Mouse (Mus musculus): ENCODE measurements around the gene Pcnx3. TPM values are rescaled to one million over a fixed set of nuclear protein-coding genes. Genes with fewer than 3 reads are reported as not detected.

Gene Pcnx3
- polyA plus RNA-seq, 1 experiment from 2014 or later: 8.9 TPM

DNA sequence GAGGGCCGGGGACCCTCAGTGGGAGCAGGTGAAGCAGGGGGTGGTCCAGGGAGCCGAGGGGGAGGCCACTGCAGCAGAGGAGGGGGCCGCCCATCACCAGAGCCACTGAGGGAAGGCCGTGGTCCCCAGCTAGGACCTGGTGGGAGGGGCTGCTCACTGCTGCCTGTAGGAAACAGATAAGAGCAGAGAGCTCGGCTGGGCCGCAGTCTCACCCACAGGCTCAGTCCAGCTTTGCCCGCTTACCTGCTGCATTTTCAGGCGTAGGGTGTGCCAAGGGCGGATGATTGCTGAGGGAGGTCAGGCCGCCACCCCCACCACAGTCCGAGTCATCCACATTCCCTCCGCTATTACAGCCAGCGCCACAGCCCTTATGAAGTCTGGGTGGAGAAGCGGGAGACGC lies 23.2 kb downstream of the Pcnx3 start:
- no peaks in the 10 kb centered on the region for H3K27me3 ChIP-seq
- H3K4me1 ChIP-seq (replicated peaks): peaks cover 27% of the 10 kb centered on the region
- H3K4me3 ChIP-seq: no peak overlapping the region
- H3K27ac ChIP-seq: no peak overlapping the region
- H3K9me3 ChIP-seq (replicated peaks): no peaks in the 10 kb centered on the region
- no peak for ATAC-seq (replicated peaks; ENCODE audit: insufficient number of reproducible peaks, insufficient read depth, low FRiP score, low read depth)
- WGBS: 74% methylated on average over 15 of the region's 15 CpGs
- no peak overlapping the region for H3K4me2 ChIP-seq
- H3K9ac ChIP-seq: no peak overlapping the region
- H3K36me3 ChIP-seq: peaks cover 38% of the 10 kb centered on the region

DNA sequence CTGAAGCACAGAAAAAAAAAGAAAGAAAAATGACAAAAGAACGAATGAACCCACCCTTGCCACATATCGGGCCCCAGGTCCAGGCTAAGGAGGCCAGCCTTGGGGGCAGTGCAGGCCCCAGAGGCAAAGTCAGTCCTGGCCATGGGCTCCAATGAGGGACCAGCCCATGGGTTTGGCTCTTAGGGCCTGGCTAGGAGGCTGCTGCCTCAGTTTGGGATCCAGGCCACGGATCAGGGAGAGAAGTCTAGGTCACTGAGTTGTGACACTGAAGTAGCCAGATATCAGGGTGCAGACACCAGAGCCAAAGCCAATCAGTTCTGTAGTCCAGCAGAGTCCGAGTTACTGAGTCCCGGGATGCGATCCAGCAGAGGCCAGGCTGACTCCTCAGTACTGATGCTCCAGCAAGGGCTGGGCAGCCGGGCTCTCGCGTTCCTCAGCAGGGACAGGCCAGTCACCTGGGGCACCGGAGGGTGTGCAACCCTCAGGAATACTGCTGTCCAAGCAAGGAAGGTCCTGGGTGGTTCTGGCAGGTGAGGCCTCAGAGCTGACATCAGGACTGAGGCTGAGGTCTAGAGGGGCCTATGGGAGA lies 23.9 kb downstream of the Pcnx3 start:
- H3K4me1 ChIP-seq (replicated peaks): peaks cover 27% of the 10 kb centered on the region
- no peak overlapping the region for H3K27ac ChIP-seq
- H3K27me3 ChIP-seq: no peaks in the 10 kb centered on the region
- H3K4me3 ChIP-seq: no peak overlapping the region
- H3K4me2 ChIP-seq: no peak overlapping the region
- 90% methylated on average over 10 of the region's 10 CpGs for whole genome bisulfite sequencing
- no peak overlapping the region for H3K9ac ChIP-seq
- H3K9me3 ChIP-seq (replicated peaks): no peaks in the 10 kb centered on the region
- ATAC-seq (replicated peaks; ENCODE audit: insufficient number of reproducible peaks, insufficient read depth, low FRiP score, low read depth): no peak
- H3K36me3 ChIP-seq: peaks cover 33% of the 10 kb centered on the region

DNA sequence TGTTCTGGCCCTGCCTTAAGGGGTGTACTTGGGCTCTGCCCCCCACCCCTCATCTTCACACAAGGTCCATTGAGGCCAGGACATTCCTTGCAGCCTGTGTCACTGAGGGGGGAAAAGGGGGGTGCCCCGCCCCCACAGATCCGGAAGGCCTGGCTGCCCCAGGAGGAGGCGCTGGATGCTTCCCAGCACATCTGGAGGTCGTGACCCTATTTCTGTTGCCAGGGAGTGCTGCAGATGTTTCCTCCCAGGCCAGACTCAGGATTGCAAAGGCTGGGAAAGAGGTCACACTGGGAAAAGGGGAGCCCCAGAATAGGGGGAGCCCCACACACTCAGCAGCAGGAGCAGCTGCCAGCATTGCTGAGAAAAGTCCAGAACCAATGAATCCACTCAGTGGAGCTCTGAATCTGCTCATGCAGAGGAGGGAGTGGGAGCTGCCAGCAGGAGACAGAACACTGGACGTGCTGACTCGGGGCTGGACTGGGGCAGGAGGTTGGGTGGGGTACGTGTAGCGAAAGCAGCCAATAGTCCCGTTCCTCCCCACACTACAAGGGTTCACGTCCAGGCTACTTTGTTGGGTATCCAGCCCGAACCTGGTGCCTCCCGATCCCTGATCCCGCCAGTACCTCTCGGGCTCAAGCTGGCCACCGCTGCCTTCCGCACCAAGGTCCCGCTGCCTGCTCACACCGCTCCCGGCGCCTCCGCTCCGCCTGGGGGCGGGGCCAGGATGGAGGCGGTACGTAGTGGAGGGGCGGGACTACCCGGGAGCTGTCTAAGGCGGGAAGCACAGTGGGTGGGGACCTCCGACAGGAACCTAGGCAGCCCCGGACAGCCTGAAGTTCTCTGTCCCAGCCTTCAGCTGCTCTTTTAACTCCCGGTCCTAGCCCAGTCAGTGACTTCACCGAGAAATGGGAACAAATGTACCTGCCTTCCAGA lies 25.5 kb downstream of the Pcnx3 start, which contains the start of gene Sipa1:
TSS of gene Sipa1 (minus strand) at position 727 of the 933 bp plus-strand sequence.
- Histone ChIP-seq H3K27me3 (no peaks in the 10 kb centered on the region), H3K9me3 (replicated peaks) (no peaks in the 10 kb centered on the region), H3K4me3 (peak within 1 kb of the TSS; percentile 60), H3K36me3 (peaks cover 29% of the 10 kb centered on the region), H3K4me1 (replicated peaks) (peaks cover 27% of the 10 kb centered on the region), H3K4me2 (peak within 1 kb of the TSS; percentile 56), H3K27ac (peak within 1 kb of the TSS; percentile 89), H3K9ac (peak within 1 kb of the TSS; percentile 61)
- WGBS: 2% methylated on average over 32 of the region's 32 CpGs
- ATAC-seq (replicated peaks; ENCODE audit: insufficient number of reproducible peaks, insufficient read depth, low FRiP score, low read depth): peak; percentile 93

DNA sequence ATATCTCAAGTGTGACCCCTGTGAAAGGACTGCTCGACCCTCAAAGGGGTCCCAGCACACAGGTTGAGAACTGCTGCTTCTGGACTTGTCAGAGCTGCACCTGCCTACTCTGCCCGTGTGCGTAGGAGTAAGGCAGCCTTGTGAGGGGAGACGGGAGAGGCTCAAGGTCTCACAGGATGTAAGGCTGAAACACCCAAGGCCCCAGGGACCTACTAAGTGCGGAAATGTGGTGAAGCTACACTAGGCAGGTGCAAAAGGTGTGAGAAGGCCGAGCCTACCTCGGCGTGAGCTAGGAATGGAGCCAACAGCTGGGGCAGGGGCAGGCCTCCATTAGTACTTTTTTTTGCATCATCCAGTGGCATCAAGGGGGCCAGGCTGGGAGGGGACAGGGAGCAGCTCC lies 26.4 kb downstream of the Pcnx3 start:
- 63% methylated on average over 8 of the region's 8 CpGs for WGBS
- no peaks in the 10 kb centered on the region for H3K9me3 ChIP-seq (replicated peaks)
- H3K27ac ChIP-seq: peak overlapping the region; percentile 89
- H3K4me1 ChIP-seq (replicated peaks): peaks cover 27% of the 10 kb centered on the region
- no peak for ATAC-seq (replicated peaks; ENCODE audit: insufficient number of reproducible peaks, insufficient read depth, low FRiP score, low read depth)
- H3K36me3 ChIP-seq: peaks cover 27% of the 10 kb centered on the region
- no peaks in the 10 kb centered on the region for H3K27me3 ChIP-seq
- H3K9ac ChIP-seq: peak overlapping the region; percentile 61
- H3K4me2 ChIP-seq: peak overlapping the region; percentile 56
- peak overlapping the region; percentile 60 for H3K4me3 ChIP-seq

DNA sequence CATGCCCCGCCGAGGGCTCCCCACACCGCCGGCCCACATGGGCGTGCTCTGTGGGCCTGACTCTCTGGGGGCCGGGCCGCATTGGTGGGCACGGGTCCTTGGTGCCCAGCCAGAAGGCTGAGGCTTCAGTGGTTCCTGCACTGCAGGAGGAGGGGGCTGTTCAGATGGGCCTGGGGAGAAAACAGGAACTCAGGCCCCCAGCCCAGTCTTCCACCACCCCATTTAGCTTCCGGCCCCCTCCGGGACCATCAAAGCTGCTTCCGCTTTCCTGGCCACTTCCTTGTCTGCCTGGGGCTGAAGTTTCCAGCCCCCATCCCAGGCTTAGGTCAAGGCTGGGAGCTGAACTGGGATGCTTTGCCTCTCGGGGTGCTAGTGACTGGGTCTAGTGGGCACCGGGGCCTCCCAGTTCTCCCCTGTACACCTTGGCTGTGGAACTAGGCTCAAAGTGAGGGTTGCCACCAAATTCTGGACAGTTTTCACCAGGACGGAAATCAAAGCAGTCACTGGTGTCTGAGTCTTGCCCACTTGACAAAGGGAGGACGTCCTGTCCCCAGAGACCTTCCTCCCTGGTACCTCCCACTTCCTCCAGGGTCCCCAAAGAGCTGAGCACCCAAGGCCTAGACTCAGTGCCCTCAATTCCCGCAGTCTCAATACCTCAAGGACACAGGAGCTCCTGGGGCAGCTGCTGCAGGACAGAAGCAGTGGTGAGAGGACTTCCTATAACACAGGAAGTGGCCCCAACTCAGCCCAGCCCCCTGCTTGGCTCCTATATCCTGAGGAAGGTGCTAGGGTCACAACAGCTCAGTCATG lies 27.6 kb downstream of the Pcnx3 start:
- WGBS: 67% methylated on average over 16 of the region's 16 CpGs
- peaks cover 1% of the 10 kb centered on the region for H3K27me3 ChIP-seq
- peaks cover 27% of the 10 kb centered on the region for H3K4me1 ChIP-seq (replicated peaks)
- no peak for ATAC-seq (replicated peaks; ENCODE audit: insufficient number of reproducible peaks, insufficient read depth, low FRiP score, low read depth)
- peak overlapping the region; percentile 35; the same call in 1 of the 2 replicates for H3K9ac ChIP-seq
- H3K4me3 ChIP-seq: peak overlapping the region; percentile 36
- peaks cover 20% of the 10 kb centered on the region for H3K36me3 ChIP-seq
- peak overlapping the region; percentile 89 for H3K27ac ChIP-seq
- H3K4me2 ChIP-seq: peak overlapping the region; percentile 56
- no peaks in the 10 kb centered on the region for H3K9me3 ChIP-seq (replicated peaks)

DNA sequence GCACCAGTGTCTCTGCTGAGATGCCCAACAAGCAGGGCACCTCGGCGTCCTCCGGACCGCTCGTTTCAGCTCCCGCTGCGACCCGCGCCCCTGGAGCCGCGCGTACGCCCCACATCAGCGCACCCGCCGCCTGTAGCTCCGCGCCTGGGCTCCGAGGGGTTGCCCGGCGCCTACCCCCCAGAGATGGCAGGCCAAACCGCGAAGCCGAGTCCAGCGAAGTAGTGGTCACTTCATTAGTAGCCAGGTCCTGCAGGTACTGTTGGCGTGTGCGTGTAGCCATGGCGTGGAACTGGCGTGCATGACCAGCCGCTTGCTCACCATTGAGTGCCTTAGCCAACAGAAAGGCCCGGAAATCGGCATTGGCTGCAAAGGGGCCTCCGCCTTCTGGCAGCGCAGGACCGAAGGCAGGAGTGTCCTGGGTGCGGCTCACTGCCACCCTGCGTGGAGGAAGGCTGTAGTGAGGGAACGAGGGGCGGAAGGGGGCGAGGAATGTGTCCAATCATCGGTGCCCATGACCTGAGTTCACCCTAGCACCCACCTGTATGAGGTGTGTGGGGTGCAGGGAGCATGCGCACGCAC lies 33.9 kb downstream of the Pcnx3 start:
- 0 out of 2 replicates have a peak, but pooled peaks have one; percentile 19 for ATAC-seq (replicated peaks; ENCODE audit: insufficient number of reproducible peaks, insufficient read depth, low FRiP score, low read depth)
- Histone ChIP-seq H3K9ac (no peak overlapping the region; the same call in 1 of the 2 replicates), H3K9me3 (replicated peaks) (no peaks in the 10 kb centered on the region), H3K27me3 (peaks cover 19% of the 10 kb centered on the region), H3K4me2 (peak overlapping the region; percentile 68), H3K4me1 (replicated peaks) (peaks cover 14% of the 10 kb centered on the region), H3K4me3 (peak overlapping the region; percentile 46), H3K27ac (no peak overlapping the region), H3K36me3 (peaks cover 42% of the 10 kb centered on the region)
- 34% methylated on average over 43 of the region's 43 CpGs for WGBS

DNA sequence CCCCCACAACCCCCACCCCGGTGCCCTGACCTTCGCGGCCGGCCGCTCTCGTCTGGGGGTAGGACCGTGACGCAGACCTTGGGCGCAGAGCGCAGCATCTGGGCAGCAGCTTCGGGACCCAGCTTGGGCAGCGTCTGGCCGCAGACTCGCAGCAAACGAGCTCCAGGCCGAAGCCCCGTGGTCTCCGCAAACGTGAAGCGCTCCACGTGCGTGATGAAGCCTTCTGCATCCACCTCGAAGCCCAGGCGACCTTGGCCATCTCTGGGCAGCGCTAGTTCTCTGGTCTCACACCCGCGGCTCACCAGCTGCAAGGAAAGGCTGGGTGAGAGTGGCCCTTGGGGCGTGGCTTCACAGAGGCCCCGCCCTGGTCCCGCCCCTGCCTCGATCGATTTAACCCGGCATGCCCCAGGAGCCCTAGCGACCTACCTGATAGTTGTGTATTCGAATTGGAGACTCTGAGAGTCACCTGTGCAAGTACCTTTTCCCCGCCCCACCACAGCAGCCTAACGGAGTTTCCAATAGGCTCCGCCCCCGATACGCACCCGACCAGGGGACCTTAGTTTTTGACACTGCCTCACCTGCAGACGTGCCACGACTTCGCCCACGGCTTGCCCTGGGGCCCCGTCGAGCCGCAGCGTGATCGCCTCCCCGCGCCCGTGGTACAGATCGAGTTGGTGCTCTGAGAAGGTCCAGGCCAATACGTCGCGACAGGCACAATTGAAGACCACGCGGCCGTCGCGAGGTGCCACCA lies 34.6 kb downstream of the Pcnx3 start:
- Histone ChIP-seq H3K4me1 (replicated peaks) (peaks cover 21% of the 10 kb centered on the region), H3K9ac (peak overlapping the region; percentile 9; the same call in 1 of the 2 replicates), H3K9me3 (replicated peaks) (no peaks in the 10 kb centered on the region), H3K27ac (no peak overlapping the region), H3K4me2 (peak overlapping the region; percentile 68), H3K4me3 (peak overlapping the region; percentile 46), H3K36me3 (peaks cover 42% of the 10 kb centered on the region), H3K27me3 (peaks cover 19% of the 10 kb centered on the region)
- ATAC-seq (replicated peaks; ENCODE audit: insufficient number of reproducible peaks, insufficient read depth, low FRiP score, low read depth): no peak
- WGBS: 27% methylated on average over 62 of the region's 62 CpGs

DNA sequence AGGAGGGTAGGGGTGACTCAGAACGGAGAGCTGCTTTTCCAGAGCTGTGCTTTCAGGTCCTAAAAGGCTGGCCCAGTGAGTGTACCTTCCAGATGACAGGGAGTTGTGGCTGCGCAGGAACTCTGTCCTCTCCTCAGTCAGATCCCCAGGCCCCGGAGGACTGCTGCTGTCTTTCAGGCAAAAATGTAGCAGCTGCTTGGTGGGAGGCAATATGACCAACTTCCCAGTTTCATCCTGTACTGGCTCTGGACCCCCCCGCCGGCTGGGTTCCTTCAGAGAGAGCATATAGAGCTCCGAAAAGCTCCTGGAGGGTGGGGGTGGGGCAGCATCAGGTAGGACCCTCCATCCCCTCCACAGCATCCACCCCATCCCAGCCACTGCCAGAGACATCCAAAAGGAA lies 36.1 kb downstream of the Pcnx3 start:
- H3K9me3 ChIP-seq (replicated peaks): no peaks in the 10 kb centered on the region
- H3K9ac ChIP-seq: no peak overlapping the region
- 83% methylated on average over 6 of the region's 6 CpGs for WGBS
- no peak for ATAC-seq (replicated peaks; ENCODE audit: insufficient number of reproducible peaks, insufficient read depth, low FRiP score, low read depth)
- H3K27ac ChIP-seq: no peak overlapping the region
- no peak overlapping the region for H3K4me2 ChIP-seq
- peaks cover 47% of the 10 kb centered on the region for H3K36me3 ChIP-seq
- H3K27me3 ChIP-seq: peaks cover 19% of the 10 kb centered on the region
- H3K4me1 ChIP-seq (replicated peaks): peaks cover 36% of the 10 kb centered on the region
- no peak overlapping the region for H3K4me3 ChIP-seq

DNA sequence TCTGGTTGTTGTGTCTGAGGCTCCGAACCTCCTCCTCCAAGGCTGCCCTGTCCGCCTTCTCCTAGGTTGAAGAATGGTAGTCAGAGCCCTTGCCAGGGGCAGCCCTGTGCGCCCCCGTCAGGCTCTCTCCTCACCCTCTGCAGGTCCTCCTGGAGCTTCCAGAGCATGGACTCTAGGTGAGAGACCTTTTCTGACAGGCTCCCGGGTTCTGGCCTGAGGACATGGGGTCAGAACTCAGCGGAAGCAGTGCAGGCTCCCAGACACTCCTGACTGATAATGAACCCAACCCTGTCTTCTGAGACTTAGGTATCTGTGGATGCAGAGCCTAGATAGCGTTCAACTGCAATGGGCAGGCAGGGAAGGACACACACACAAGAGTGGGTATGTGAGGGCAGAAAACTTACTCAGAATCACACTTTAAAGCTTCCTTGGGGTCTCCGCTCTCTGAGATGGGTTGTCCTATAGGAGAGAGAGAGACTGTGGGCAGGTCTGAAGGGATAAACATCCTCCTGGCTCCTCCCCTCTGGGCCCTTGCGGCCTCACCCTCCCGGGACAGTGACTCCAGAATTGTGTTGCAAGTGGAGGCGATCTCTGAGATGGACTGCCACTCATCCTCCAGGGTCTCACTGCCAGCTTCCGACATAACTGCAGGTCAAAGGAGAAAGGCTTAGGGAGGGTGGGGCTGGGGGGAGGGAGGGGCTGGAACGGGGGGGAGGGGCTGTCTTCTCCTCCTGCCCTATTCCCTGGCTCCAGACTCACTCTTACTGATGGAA lies 37.0 kb downstream of the Pcnx3 start:
- Histone ChIP-seq H3K4me2 (no peak overlapping the region), H3K9ac (no peak overlapping the region), H3K9me3 (replicated peaks) (no peaks in the 10 kb centered on the region), H3K36me3 (peaks cover 51% of the 10 kb centered on the region), H3K27me3 (peaks cover 19% of the 10 kb centered on the region), H3K27ac (no peak overlapping the region), H3K4me1 (replicated peaks) (peaks cover 36% of the 10 kb centered on the region), H3K4me3 (no peak overlapping the region)
- WGBS: 67% methylated on average over 13 of the region's 13 CpGs
- ATAC-seq (replicated peaks; ENCODE audit: insufficient number of reproducible peaks, insufficient read depth, low FRiP score, low read depth): no peak

DNA sequence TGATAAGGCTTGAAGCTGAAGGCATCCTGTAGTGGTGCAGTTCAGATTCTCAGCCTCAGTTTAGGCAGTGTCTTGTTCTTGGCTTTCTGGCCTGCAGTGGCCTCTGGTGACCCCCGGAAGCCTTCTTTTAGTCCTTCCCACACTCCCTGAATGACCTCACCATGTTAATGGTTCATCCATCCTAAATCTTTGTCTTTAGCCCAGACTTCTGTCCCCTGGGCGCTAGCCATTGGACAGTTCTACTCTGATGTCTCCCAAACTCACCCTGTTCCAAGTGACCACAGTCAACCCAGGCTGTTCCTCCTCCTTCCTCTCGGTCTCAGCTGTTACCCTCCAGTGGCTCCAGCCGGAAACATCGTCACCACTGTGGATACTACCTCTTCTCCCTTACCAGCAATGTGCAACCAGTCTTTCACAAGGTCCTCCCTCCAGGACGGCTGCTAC lies 39.4 kb downstream of the Pcnx3 start:
- peak; percentile 23 for ATAC-seq (replicated peaks; ENCODE audit: insufficient number of reproducible peaks, insufficient read depth, low FRiP score, low read depth)

More for the DNA sequence above, 39.4 kb downstream of the Pcnx3 start:
- H3K4me1 ChIP-seq (replicated peaks): peaks cover 27% of the 10 kb centered on the region
- WGBS: 52% methylated on average over 6 of the region's 6 CpGs
- peak overlapping the region; percentile 65 for H3K4me2 ChIP-seq
- H3K27me3 ChIP-seq: peaks cover 5% of the 10 kb centered on the region; the same call in 1 of the 2 replicates
- H3K4me3 ChIP-seq: peak overlapping the region; percentile 41
- peak overlapping the region; percentile 86 for H3K27ac ChIP-seq
- peaks cover 70% of the 10 kb centered on the region for H3K36me3 ChIP-seq
- H3K9me3 ChIP-seq (replicated peaks): no peaks in the 10 kb centered on the region
- H3K9ac ChIP-seq: peak overlapping the region; percentile 46
